Mouse (Mus musculus): ENCODE data around the gene Aqp2. TPM values are rescaled to one million over a fixed set of nuclear protein-coding genes. Genes with fewer than 3 reads are reported as not detected.
A peak's percentile ranks its signal among the peaks of the same experiment; 100 is the strongest.

Gene Aqp2
- not detected in 2 replicates for polyA plus RNA-seq (2012; rRNA removed)
- polyA plus RNA-seq (2014; fragmentation: Nextera tagmentation; extraction: Ambion mirVana): not detected in 2 replicates

- no peaks in the 10 kb centered on the region for H3K36me3 ChIP-seq (ENCODE audit: control insufficient read depth, insufficient read depth, low read length)
- H3K4me3 ChIP-seq (replicated peaks; ENCODE audit: low read length): no peak within 1 kb of the TSS
- TF ChIP-seq POLR2A (IDR thresholded peaks at IDR 0.05; ENCODE audit: borderline replicate concordance, extremely low read depth, insufficient read depth, insufficient read length): no peak
- no peak within 1 kb of the TSS for H3K9ac ChIP-seq (ENCODE audit: low read depth, low read length, severe bottlenecking)
- H3K27me3 ChIP-seq (ENCODE audit: control insufficient read depth, insufficient read depth, low read length): peaks cover 29% of the 10 kb centered on the region
- WGBS: 83% methylated on average over 23 of the region's 26 CpGs
- no peaks in the 10 kb centered on the region for H3K9me3 ChIP-seq (ENCODE audit: control insufficient read depth, low read length)
- no peak within 1 kb of the TSS for H3K4me2 ChIP-seq (replicated peaks; ENCODE audit: low read depth, low read length, severe bottlenecking)
- DNase-seq (ENCODE audit: low spot score) (no peak), ATAC-seq (ENCODE audit: low FRiP score, low read depth) (no peak)
- peaks cover 5% of the 10 kb centered on the region; the same call in 1 of the 2 replicates for H3K4me1 ChIP-seq (ENCODE audit: control insufficient read depth, insufficient read depth, low read length)
- no peak within 1 kb of the TSS for H3K27ac ChIP-seq (replicated peaks; ENCODE audit: low read depth, low read length)
Measured at GRCm38 (mm10) chr15:99578802-99579485, at the start of gene Aqp2. TSS of gene Aqp2 (plus strand) at chr15:99579055.

- no peak for TF ChIP-seq POLR2A (IDR thresholded peaks at IDR 0.05; ENCODE audit: borderline replicate concordance, extremely low read depth, insufficient read depth, insufficient read length)
- H3K36me3 ChIP-seq (ENCODE audit: control insufficient read depth, insufficient read depth, low read length): no peaks in the 10 kb centered on the region
- H3K9ac ChIP-seq (ENCODE audit: low read depth, low read length, severe bottlenecking): no peak overlapping the region
- no peak overlapping the region for H3K4me3 ChIP-seq (replicated peaks; ENCODE audit: low read length)
- H3K4me1 ChIP-seq (ENCODE audit: control insufficient read depth, insufficient read depth, low read length): peaks cover 5% of the 10 kb centered on the region; the same call in 1 of the 2 replicates
- no peak overlapping the region for H3K4me2 ChIP-seq (replicated peaks; ENCODE audit: low read depth, low read length, severe bottlenecking)
- H3K9me3 ChIP-seq (ENCODE audit: control insufficient read depth, low read length): no peaks in the 10 kb centered on the region
- no peak overlapping the region for H3K27ac ChIP-seq (replicated peaks; ENCODE audit: low read depth, low read length)
- 18% methylated on average over 6 of the region's 6 CpGs for WGBS
- ATAC-seq (ENCODE audit: low FRiP score, low read depth) (no peak), DNase-seq (ENCODE audit: low spot score) (no peak)
- H3K27me3 ChIP-seq (ENCODE audit: control insufficient read depth, insufficient read depth, low read length): peaks cover 14% of the 10 kb centered on the region
Measured at GRCm38 (mm10) chr15:99531146-99531545, 47.7 kb upstream of the Aqp2 start.

GRCm38 (mm10) chr15:99532023-99532422 lies 46.8 kb upstream of the Aqp2 start:
- Histone ChIP-seq H3K4me2 (replicated peaks; ENCODE audit: low read depth, low read length, severe bottlenecking) (no peak overlapping the region), H3K36me3 (ENCODE audit: control insufficient read depth, insufficient read depth, low read length) (no peaks in the 10 kb centered on the region), H3K4me1 (ENCODE audit: control insufficient read depth, insufficient read depth, low read length) (peaks cover 5% of the 10 kb centered on the region; the same call in 1 of the 2 replicates), H3K9me3 (ENCODE audit: control insufficient read depth, low read length) (no peaks in the 10 kb centered on the region), H3K9ac (ENCODE audit: low read depth, low read length, severe bottlenecking) (no peak overlapping the region), H3K27me3 (ENCODE audit: control insufficient read depth, insufficient read depth, low read length) (peaks cover 14% of the 10 kb centered on the region), H3K27ac (replicated peaks; ENCODE audit: low read depth, low read length) (no peak overlapping the region), H3K4me3 (replicated peaks; ENCODE audit: low read length) (no peak overlapping the region)
- WGBS: 36% methylated on average over 3 of the region's 3 CpGs
- TF ChIP-seq POLR2A (IDR thresholded peaks at IDR 0.05; ENCODE audit: borderline replicate concordance, extremely low read depth, insufficient read depth, insufficient read length): no peak
- DNase-seq (ENCODE audit: low spot score): no peak
- ATAC-seq (ENCODE audit: low FRiP score, low read depth): peak; percentile 44; the same call in 1 of the 2 replicates

- no peak for TF ChIP-seq POLR2A (IDR thresholded peaks at IDR 0.05; ENCODE audit: borderline replicate concordance, extremely low read depth, insufficient read depth, insufficient read length)
- Histone ChIP-seq H3K9ac (ENCODE audit: low read depth, low read length, severe bottlenecking) (no peak overlapping the region), H3K4me1 (ENCODE audit: control insufficient read depth, insufficient read depth, low read length) (no peaks in the 10 kb centered on the region), H3K4me2 (replicated peaks; ENCODE audit: low read depth, low read length, severe bottlenecking) (no peak overlapping the region), H3K9me3 (ENCODE audit: control insufficient read depth, low read length) (no peaks in the 10 kb centered on the region), H3K4me3 (replicated peaks; ENCODE audit: low read length) (no peak overlapping the region), H3K27ac (replicated peaks; ENCODE audit: low read depth, low read length) (no peak overlapping the region), H3K27me3 (ENCODE audit: control insufficient read depth, insufficient read depth, low read length) (no peaks in the 10 kb centered on the region), H3K36me3 (ENCODE audit: control insufficient read depth, insufficient read depth, low read length) (no peaks in the 10 kb centered on the region)
- ATAC-seq (ENCODE audit: low FRiP score, low read depth) (no peak), DNase-seq (ENCODE audit: low spot score) (no peak)
- 48% methylated on average over 11 of the region's 11 CpGs for WGBS
Measured at GRCm38 (mm10) chr15:99536889-99537862, 41.7 kb upstream of the Aqp2 start.

- DNase-seq (ENCODE audit: low spot score) (no peak), ATAC-seq (ENCODE audit: low FRiP score, low read depth) (no peak)
- no peak overlapping the region for H3K4me3 ChIP-seq (replicated peaks; ENCODE audit: low read length)
- TF ChIP-seq POLR2A (IDR thresholded peaks at IDR 0.05; ENCODE audit: borderline replicate concordance, extremely low read depth, insufficient read depth, insufficient read length): no peak
- H3K4me2 ChIP-seq (replicated peaks; ENCODE audit: low read depth, low read length, severe bottlenecking): no peak overlapping the region
- H3K9ac ChIP-seq (ENCODE audit: low read depth, low read length, severe bottlenecking): no peak overlapping the region
- H3K9me3 ChIP-seq (ENCODE audit: control insufficient read depth, low read length): no peaks in the 10 kb centered on the region
- no peaks in the 10 kb centered on the region for H3K36me3 ChIP-seq (ENCODE audit: control insufficient read depth, insufficient read depth, low read length)
- no peaks in the 10 kb centered on the region for H3K27me3 ChIP-seq (ENCODE audit: control insufficient read depth, insufficient read depth, low read length)
- H3K4me1 ChIP-seq (ENCODE audit: control insufficient read depth, insufficient read depth, low read length): no peaks in the 10 kb centered on the region
- WGBS: 62% methylated on average over 8 of the region's 8 CpGs
- no peak overlapping the region for H3K27ac ChIP-seq (replicated peaks; ENCODE audit: low read depth, low read length)
Measured at GRCm38 (mm10) chr15:99539891-99540290, 39.0 kb upstream of the Aqp2 start.

All from limb, embryonic 14.5 days (tissue).